Mouse (Mus musculus) hindbrain, embryonic 14.5 days (tissue): ENCODE measurements around the gene Gm34653. TPM values are rescaled to one million over a fixed set of nuclear protein-coding genes. Genes with fewer than 3 reads are reported as not detected.
"Not testable (repeated sequence)": the region's sequence is repeated elsewhere in the genome, so short reads cannot be mapped to it uniquely, and the experiment has no call there.

ENCODE experiments used
- ATAC-seq: fragments of 200-750 bp; cut with Nextera tagmentation; 2 replicates; pipeline ENCODE4 v1.8.0; 2017; ENCODE audit warnings: moderate number of reproducible peaks, mild to moderate bottlenecking, moderate TSS enrichment, moderate library complexity; ENCODE audit not compliant: low FRiP score
- DNase-seq: peaks from one replicate; pipeline ENCODE4 v3.0.0-alpha.2; 2015; ENCODE audit warnings: low spot score
- H3K27ac ChIP-seq: fragments of 300-500 bp; sonication (generic); 2 replicates; pipeline ENCODE4 v1.5.1; 2014; ENCODE audit warnings: mild to moderate bottlenecking, moderate library complexity
- H3K27me3 ChIP-seq: fragments of 300-500 bp; sonication (generic); 2 replicates; pipeline ENCODE4 v1.6.1; 2014; ENCODE audit warnings: mild to moderate bottlenecking, low read length, mixed read lengths; ENCODE audit not compliant: control insufficient read depth, insufficient read depth
- H3K36me3 ChIP-seq: fragments of 300-500 bp; sonication (generic); replicated peaks from 2 replicates; pipeline ENCODE4 v1.6.1; 2014; ENCODE audit not compliant: control insufficient read depth, insufficient read depth
- H3K4me1 ChIP-seq: fragments of 300-500 bp; sonication (generic); replicated peaks from 2 replicates; pipeline ENCODE4 v1.6.1; 2014; ENCODE audit warnings: antibody characterized with exemption, low read length, mixed read lengths; ENCODE audit not compliant: control insufficient read depth, insufficient read depth
- H3K4me2 ChIP-seq: fragments of 300-500 bp; sonication (generic); replicated peaks from 2 replicates; pipeline ENCODE4 v1.6.1; 2014; ENCODE audit warnings: mild to moderate bottlenecking, moderate library complexity
- H3K4me3 ChIP-seq: fragments of 300-500 bp; sonication (generic); replicated peaks from 2 replicates; pipeline ENCODE4 v1.5.1; 2014; ENCODE audit warnings: mild to moderate bottlenecking, low read length
- H3K9ac ChIP-seq: fragments of 300-500 bp; sonication (generic); 2 replicates; pipeline ENCODE4 v1.6.1; 2014
- H3K9me3 ChIP-seq: fragments of 300-500 bp; sonication (generic); 2 replicates; pipeline ENCODE4 v1.6.1; 2016; ENCODE audit warnings: low read length; ENCODE audit not compliant: control insufficient read depth
- WGBS: fragments of 180-500 bp; shearing (Covaris S2); extraction: QIAGEN DNeasy Blood & Tissue Kit; methylation state at CpG from one replicate; pipeline ENCODE4 v1.1.7; 2014; 5-methylcytosine and 5-hydroxymethylcytosine counted together
- polyA plus RNA-seq: library from polyadenylated mRNA; unstranded; fragments of >200 nt; fragmentation: Nextera tagmentation; extraction: Ambion mirVana; gene quantifications from 2 replicates; pipeline ENCODE4 v1.2.1, GENCODE M21; 2014

Gene Gm34653
- polyA plus RNA-seq, 1 experiment from 2014 or later: not detected

DNA sequence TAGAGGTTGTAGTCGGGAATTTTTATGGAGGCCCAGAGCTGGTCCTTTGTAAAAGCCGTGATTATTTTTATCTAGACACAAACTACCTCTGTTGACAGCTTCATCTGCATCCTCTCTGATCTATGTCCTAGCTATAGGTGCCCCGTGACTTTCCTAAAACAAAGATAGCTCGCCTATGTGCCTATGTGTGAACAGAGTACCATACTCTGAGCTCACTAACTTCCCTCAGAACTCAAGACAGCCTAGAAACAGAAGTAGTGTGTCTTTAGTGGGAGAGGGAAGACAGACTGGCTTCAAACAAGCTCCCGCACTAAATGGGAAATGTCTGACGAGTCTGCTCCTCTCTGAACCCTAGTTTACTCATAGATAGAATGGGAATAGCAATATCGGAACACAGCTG is 32.4 kb upstream of the Gm34653 start:
- 86% methylated on average over 7 of the region's 7 CpGs for WGBS
- DNase-seq (no peak), ATAC-seq (no peak)
- no peak overlapping the region for H3K9ac ChIP-seq
- H3K4me3 ChIP-seq: no peak overlapping the region
- no peaks in the 10 kb centered on the region for H3K27me3 ChIP-seq
- H3K4me1 ChIP-seq: peaks cover 26% of the 10 kb centered on the region
- H3K36me3 ChIP-seq: peaks cover 12% of the 10 kb centered on the region
- H3K4me2 ChIP-seq: no peak overlapping the region; the same call in 1 of the 2 replicates
- H3K9me3 ChIP-seq: no peaks in the 10 kb centered on the region
- H3K27ac ChIP-seq: no peak overlapping the region

- 6% methylated on average over 39 of the region's 39 CpGs for WGBS
Observed at GRCm38 (mm10) chr2:34801516-34802482, 31.0 kb upstream of the Gm34653 start.

GRCm38 (mm10) chr2:34802565-34803245 is 30.1 kb upstream of the Gm34653 start:
- H3K36me3 ChIP-seq: peaks cover 28% of the 10 kb centered on the region; the same call in 1 of the 2 replicates
- peaks cover 26% of the 10 kb centered on the region for H3K4me1 ChIP-seq
- peak; percentile 48 for ATAC-seq
- H3K4me3 ChIP-seq: peak overlapping the region; percentile 65
- not testable (repeated sequence) for H3K27me3 ChIP-seq, H3K9me3 ChIP-seq
- WGBS: under 1% methylated on average over 28 of the region's 32 CpGs
- peak overlapping the region; percentile 92 for H3K27ac ChIP-seq
- peak overlapping the region; percentile 84 for H3K9ac ChIP-seq
- peak overlapping the region; percentile 72 for H3K4me2 ChIP-seq
- peak; percentile 26 for DNase-seq

More at GRCm38 (mm10) chr2:34801516-34802482, 31.0 kb upstream of the Gm34653 start:
- DNase-seq (peak; percentile 100), ATAC-seq (peak; percentile 97)
- H3K4me3 ChIP-seq: peak overlapping the region; percentile 65
- no peaks in the 10 kb centered on the region for H3K27me3 ChIP-seq
- H3K9me3 ChIP-seq: no peaks in the 10 kb centered on the region
- peaks cover 26% of the 10 kb centered on the region for H3K4me1 ChIP-seq
- H3K9ac ChIP-seq: peak overlapping the region; percentile 84
- peak overlapping the region; percentile 33 for H3K4me2 ChIP-seq
- H3K27ac ChIP-seq: peak overlapping the region; percentile 92
- H3K36me3 ChIP-seq: peaks cover 22% of the 10 kb centered on the region; the same call in 1 of the 2 replicates

DNA sequence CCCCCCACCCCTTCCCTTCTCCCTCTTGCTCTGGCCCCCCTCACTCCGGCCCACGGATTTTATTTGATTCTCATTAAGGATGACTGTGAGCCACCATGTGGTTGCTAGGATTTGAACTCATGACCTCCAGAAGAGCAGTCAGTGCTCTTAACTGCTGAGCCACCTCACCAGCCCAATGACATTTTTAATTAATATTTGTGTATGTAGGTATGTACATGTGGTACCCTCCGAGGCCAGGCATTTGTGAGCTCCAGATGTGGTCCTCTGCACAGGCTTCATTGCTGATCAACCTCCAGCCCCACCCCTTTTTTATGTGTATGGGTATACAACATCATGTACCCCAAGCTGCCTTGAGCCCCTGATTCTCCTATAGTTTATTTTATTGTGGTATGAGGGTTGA is 29.1 kb upstream of the Gm34653 start:
- Histone ChIP-seq H3K36me3 (peaks cover 36% of the 10 kb centered on the region), H3K4me1 (peaks cover 23% of the 10 kb centered on the region), H3K9me3 (no peaks in the 10 kb centered on the region), H3K9ac (0 out of 2 replicates have a peak overlapping the region, but pooled peaks have one; percentile 20), H3K27me3 (no peaks in the 10 kb centered on the region), H3K4me2 (peak overlapping the region; percentile 72), H3K4me3 (peak overlapping the region; percentile 12), H3K27ac (no peak overlapping the region)
- 80% methylated on average over 3 of the region's 3 CpGs for WGBS
- ATAC-seq (no peak), DNase-seq (no peak)

DNA sequence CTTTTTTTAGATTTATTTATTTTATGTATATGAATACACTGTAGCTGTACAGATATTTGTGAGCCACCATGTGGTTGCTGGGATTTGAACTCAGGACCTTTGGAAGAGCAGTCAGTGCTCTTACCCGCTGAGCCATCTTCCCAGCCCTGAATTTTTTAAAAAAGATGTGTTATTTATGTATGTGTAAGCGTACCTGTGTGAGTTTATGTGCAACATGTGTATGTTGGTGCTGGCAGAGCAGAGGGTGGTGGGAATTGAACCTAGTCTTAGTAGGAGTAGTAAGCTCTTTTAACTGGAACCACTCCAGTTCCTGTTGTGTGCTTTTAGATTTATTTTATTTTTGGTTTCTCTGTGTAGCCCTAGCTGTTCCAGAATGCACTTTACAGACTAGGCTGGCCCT is 28.6 kb upstream of the Gm34653 start:
- H3K4me2 ChIP-seq: peak overlapping the region; percentile 72; the same call in 1 of the 2 replicates
- H3K9me3 ChIP-seq: no peaks in the 10 kb centered on the region
- no peak for DNase-seq
- no peak for ATAC-seq
- H3K36me3 ChIP-seq: peaks cover 40% of the 10 kb centered on the region
- H3K4me1 ChIP-seq: peaks cover 19% of the 10 kb centered on the region
- no peak overlapping the region for H3K27ac ChIP-seq
- no peak overlapping the region for H3K4me3 ChIP-seq
- H3K27me3 ChIP-seq: no peaks in the 10 kb centered on the region
- 99% methylated on average over 2 of the region's 2 CpGs for WGBS
- no peak overlapping the region for H3K9ac ChIP-seq

DNA sequence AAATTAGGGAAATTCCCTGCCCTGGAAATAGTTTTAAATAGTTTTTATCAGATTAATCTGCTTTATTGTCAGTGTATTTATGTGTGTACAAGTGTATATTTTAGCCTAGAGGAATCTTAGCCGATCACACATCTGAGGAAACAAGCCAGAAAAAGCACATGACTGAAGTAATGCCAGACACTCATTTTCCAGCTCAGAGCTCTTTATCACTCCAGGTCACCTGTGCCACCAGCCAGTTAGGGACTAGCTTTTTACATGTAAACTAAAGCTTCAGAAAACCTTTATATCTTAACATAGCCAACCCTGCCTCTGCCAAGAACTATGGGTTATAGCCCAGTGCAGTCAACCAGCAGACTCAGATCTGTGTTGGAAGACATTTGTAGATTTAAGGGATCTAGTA is 28.0 kb upstream of the Gm34653 start:
- Histone ChIP-seq H3K4me2 (no peak overlapping the region), H3K36me3 (peaks cover 46% of the 10 kb centered on the region), H3K9ac (no peak overlapping the region), H3K27ac (no peak overlapping the region), H3K27me3 (no peaks in the 10 kb centered on the region), H3K4me1 (peaks cover 18% of the 10 kb centered on the region), H3K4me3 (no peak overlapping the region), H3K9me3 (no peaks in the 10 kb centered on the region)
- ATAC-seq (no peak), DNase-seq (no peak)
- 83% methylated on average over 1 of the region's 1 CpGs for WGBS

GRCm38 (mm10) chr2:34805364-34805950 is 27.4 kb upstream of the Gm34653 start:
- ATAC-seq: no peak
- H3K27ac ChIP-seq: no peak overlapping the region
- no peaks in the 10 kb centered on the region for H3K9me3 ChIP-seq
- no peak overlapping the region for H3K9ac ChIP-seq
- no peak overlapping the region for H3K4me3 ChIP-seq
- DNase-seq: no peak
- no peaks in the 10 kb centered on the region for H3K27me3 ChIP-seq
- H3K4me2 ChIP-seq: no peak overlapping the region
- peaks cover 52% of the 10 kb centered on the region for H3K36me3 ChIP-seq
- H3K4me1 ChIP-seq: peaks cover 18% of the 10 kb centered on the region
- WGBS: 93% methylated on average over 10 of the region's 10 CpGs

DNA sequence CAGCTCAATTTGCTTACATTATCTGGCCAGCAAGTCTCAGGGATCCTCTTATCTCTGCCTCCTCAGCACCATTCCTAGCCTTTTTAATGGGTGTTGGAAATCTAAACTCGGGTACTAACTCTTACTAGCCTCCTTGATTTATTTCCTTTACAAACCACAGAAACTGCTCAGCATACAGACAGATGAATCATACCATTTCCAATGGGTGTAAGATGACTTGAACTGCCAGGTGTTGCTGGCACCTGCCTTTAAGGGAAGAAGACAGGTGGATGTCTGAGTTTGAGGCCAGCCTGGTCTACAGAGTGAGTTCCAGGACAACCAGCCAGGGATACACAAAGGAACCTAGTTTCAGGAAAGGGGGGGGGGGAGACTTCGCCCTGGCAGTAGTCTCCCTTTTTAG is 24.8 kb upstream of the Gm34653 start:
- DNase-seq: no peak
- Histone ChIP-seq H3K9me3 (no peaks in the 10 kb centered on the region), H3K4me2 (no peak overlapping the region), H3K4me1 (peaks cover 16% of the 10 kb centered on the region), H3K36me3 (peaks cover 78% of the 10 kb centered on the region), H3K4me3 (no peak overlapping the region), H3K9ac (no peak overlapping the region), H3K27me3 (no peaks in the 10 kb centered on the region), H3K27ac (no peak overlapping the region)
- 85% methylated on average over 2 of the region's 2 CpGs for WGBS
- ATAC-seq: no peak

GRCm38 (mm10) chr2:34809568-34809967 is 23.2 kb upstream of the Gm34653 start:
- H3K27me3 ChIP-seq: no peaks in the 10 kb centered on the region
- no peak overlapping the region for H3K27ac ChIP-seq
- H3K4me1 ChIP-seq: peaks cover 3% of the 10 kb centered on the region; the same call in 1 of the 2 replicates
- H3K36me3 ChIP-seq: peaks cover 91% of the 10 kb centered on the region
- no peak overlapping the region for H3K4me2 ChIP-seq
- DNase-seq (no peak), ATAC-seq (no peak)
- no peaks in the 10 kb centered on the region for H3K9me3 ChIP-seq
- H3K9ac ChIP-seq: no peak overlapping the region
- no peak overlapping the region for H3K4me3 ChIP-seq
- WGBS: 97% methylated on average over 1 of the region's 1 CpGs
